In genomic region chr2:11654990-11655931, GRCm38 (mm10) we compare ENCODE assay signal across 19 mouse cellular contexts. TPM values are rescaled to one million over a fixed set of nuclear protein-coding genes. Genes with fewer than 3 reads are reported as not detected.
DNase-seq lines count a peak whose midpoint lies in the region; ATAC-seq and TF ChIP-seq lines count a peak whose summit lies in the region.
"Had no signal": no experiment of that assay in that cellular context is flagged by ENCODE, and none has a peak within 500 bp of the region (broad histone marks: within the 10 kb centered on the region; RNA-seq: fewer than 3 reads in every experiment).

No protein-coding gene starts in this region.

- peaks cover 42 to 85% of the 10 kb centered on the region in 2 experiments for H3K4me1 ChIP-seq in CH12.LX (ENCODE audit: control insufficient read depth in 1 of 2, insufficient read depth in 2 of 2)
- no peaks in the 10 kb centered on the region for H3K4me1 ChIP-seq in hindbrain, embryonic 12.5 days
- H3K4me1 ChIP-seq in cerebellum, adult 2 months (ENCODE audit: control insufficient read depth, insufficient read depth, low read length) = no peaks in the 10 kb centered on the region
- H3K4me1 ChIP-seq in forebrain, embryonic 15.5 days = no peaks in the 10 kb centered on the region
- H3K4me1 ChIP-seq: limb, embryonic 13.5 days; lung, embryonic 15.5 days had no signal

- no peak; the same call in 1 of the 2 replicates for TF ChIP-seq EP300 in CH12.LX (IDR thresholded peaks at IDR 0.05; ENCODE audit: low read length)

- H3K4me2 ChIP-seq in CH12.LX (ENCODE audit: insufficient read depth, low read depth, poor library complexity, severe bottlenecking) = peak overlapping the region; percentile 66
- H3K4me2 ChIP-seq in myocyte (ENCODE audit: low read depth) = peak overlapping the region; percentile 50
- H3K4me2 ChIP-seq in hindbrain, embryonic 12.5 days (replicated peaks) = no peak overlapping the region
- no peak overlapping the region for H3K4me2 ChIP-seq in forebrain, embryonic 15.5 days (replicated peaks)
- H3K4me2 ChIP-seq: limb, embryonic 13.5 days; lung, embryonic 15.5 days had no signal

- no peak for TF ChIP-seq POLR2A in CH12.LX (IDR thresholded peaks at IDR 0.05; ENCODE audit: low read depth, low read length)
- TF ChIP-seq POLR2A in myocyte (IDR thresholded peaks at IDR 0.05; ENCODE audit: insufficient read length, low read depth) = no peak
- TF ChIP-seq POLR2A in cerebellum, adult 2 months (IDR thresholded peaks at IDR 0.05; ENCODE audit: borderline replicate concordance, insufficient read depth, low read length) = no peak

- in situ Hi-C loops in CH12.LX (cut with MboI; ENCODE audit: low pct_ligation_motif_present, low pct_unique_long_range_greater_than_20kb, low sequenced_read_pairs) = no loop called here

- peak; percentile 67 for ATAC-seq in common myeloid progenitor, adult 5-6 weeks (replicated peaks; ENCODE audit: low read depth, poor library complexity, severe bottlenecking)
- no peak for ATAC-seq in hindbrain, embryonic 12.5 days (ENCODE audit: low FRiP score)
- ATAC-seq in forebrain, embryonic 15.5 days (replicated peaks) = no peak
- ATAC-seq: midbrain, embryonic 16.5 days had no signal

- dilution Hi-C loops in CH12.LX (cut with MboI; ENCODE audit: extremely low pct_ligation_motif_present, extremely low pct_unique_long_range_greater_than_20kb, low sequenced_read_pairs) = no loop called here

- peak overlapping the region; percentile 61 for H3K9ac ChIP-seq in CH12.LX (ENCODE audit: insufficient read depth, low read depth)
- no peak overlapping the region for H3K9ac ChIP-seq in hindbrain, embryonic 12.5 days
- H3K9ac ChIP-seq in forebrain, embryonic 15.5 days (replicated peaks) = no peak overlapping the region
- H3K9ac ChIP-seq: limb, embryonic 13.5 days; lung, embryonic 15.5 days had no signal

- H3K79me2 ChIP-seq in CH12.LX (replicated peaks; ENCODE audit: control insufficient read depth, extremely low read depth, insufficient read depth, poor library complexity, severe bottlenecking) = peaks cover 9% of the 10 kb centered on the region
- no peaks in the 10 kb centered on the region for H3K79me2 ChIP-seq in myocyte (ENCODE audit: control insufficient read depth, insufficient read depth)

- H3K9me3 ChIP-seq in CH12.LX (replicated peaks; ENCODE audit: low read length) = no peaks in the 10 kb centered on the region
- no peaks in the 10 kb centered on the region for H3K9me3 ChIP-seq in hindbrain, embryonic 12.5 days (replicated peaks)
- H3K9me3 ChIP-seq in forebrain, embryonic 15.5 days = no peaks in the 10 kb centered on the region
- H3K9me3 ChIP-seq: limb, embryonic 13.5 days; lung, embryonic 15.5 days had no signal

- 74% methylated on average over 9 of the region's 9 CpGs for WGBS in hindbrain, embryonic 12.5 days
- WGBS in cerebellum, adult 2 months = 57% methylated on average over 9 of the region's 9 CpGs
- 70% methylated on average over 9 of the region's 9 CpGs for WGBS in forebrain, embryonic 15.5 days

- peak; percentile 55 for DNase-seq in right cerebral cortex, adult 18-20 months
- DNase-seq in right cerebral cortex, postnatal 14 days = no peak
- DNase-seq in CH12.LX (ENCODE audit: extremely low read depth) = peak; percentile 85
- DNase-seq in cerebellum, adult 2 months = no peak
- DNase-seq: adrenal gland, postnatal 10 days; cerebellum, adult 9-10 months; kidney, adult 18-20 months had no signal

- TF ChIP-seq RAD21 in CH12.LX (IDR thresholded peaks at IDR 0.05; ENCODE audit: low read depth, low read length) = no peak

- no peak overlapping the region for H3K4me3 ChIP-seq in CH12.LX (replicated peaks in 1 of 3; ENCODE audit: low read depth in 2 of 3, low read length in 2 of 3, poor library complexity in 1 of 3)
- no peak overlapping the region for H3K4me3 ChIP-seq in myocyte
- no peak overlapping the region for H3K4me3 ChIP-seq in hindbrain, embryonic 12.5 days
- no peak overlapping the region for H3K4me3 ChIP-seq in cerebellum, adult 2 months (replicated peaks; ENCODE audit: insufficient read depth, low read depth, low read length)
- H3K4me3 ChIP-seq in forebrain, embryonic 15.5 days = no peak overlapping the region
- H3K4me3 ChIP-seq: erythroblast, embryonic 14.5 days; limb, embryonic 13.5 days; lung, embryonic 15.5 days had no signal

- no peak overlapping the region for H3ac ChIP-seq in myocyte (ENCODE audit: control insufficient read depth, insufficient read length)

- no peak for TF ChIP-seq CTCF in CH12.LX (conservative IDR thresholded peaks at IDR 0.05 in 1 of 2, IDR thresholded peaks at IDR 0.05 in 1 of 2; ENCODE audit: low read depth in 2 of 2, low read length in 2 of 2)
- TF ChIP-seq CTCF in cerebellum, adult 2 months (IDR thresholded peaks at IDR 0.05; ENCODE audit: borderline replicate concordance, insufficient read depth, low read depth, low read length) = no peak

- H3K27me3 ChIP-seq in CH12.LX (replicated peaks) (no peaks in the 10 kb centered on the region), myocyte (ENCODE audit: control insufficient read depth, insufficient read depth, insufficient read length) (no peaks in the 10 kb centered on the region)
- no peaks in the 10 kb centered on the region for H3K27me3 ChIP-seq in hindbrain, embryonic 12.5 days
- H3K27me3 ChIP-seq in cerebellum, adult 2 months (ENCODE audit: control insufficient read depth, insufficient read depth, low read length) = no peaks in the 10 kb centered on the region
- no peaks in the 10 kb centered on the region for H3K27me3 ChIP-seq in forebrain, embryonic 15.5 days
- H3K27me3 ChIP-seq: limb, embryonic 13.5 days; lung, embryonic 15.5 days had no signal

- H3K36me3 ChIP-seq in CH12.LX (replicated peaks in 1 of 2; ENCODE audit: control insufficient read depth in 1 of 2, insufficient read depth in 1 of 2, low read length in 1 of 2) (peaks cover 0 to 2% of the 10 kb centered on the region in 2 experiments), myocyte (ENCODE audit: control insufficient read depth, insufficient read depth) (no peaks in the 10 kb centered on the region)
- H3K36me3 ChIP-seq in hindbrain, embryonic 12.5 days = no peaks in the 10 kb centered on the region
- no peaks in the 10 kb centered on the region for H3K36me3 ChIP-seq in forebrain, embryonic 15.5 days
- H3K36me3 ChIP-seq: limb, embryonic 13.5 days; lung, embryonic 15.5 days had no signal

- peak overlapping the region; percentile 92 for H3K27ac ChIP-seq in CH12.LX (ENCODE audit: insufficient read depth, low read depth)
- H3K27ac ChIP-seq in hindbrain, embryonic 12.5 days = no peak overlapping the region
- H3K27ac ChIP-seq in cerebellum, adult 2 months (ENCODE audit: insufficient read depth, low read length) = no peak overlapping the region
- no peak overlapping the region for H3K27ac ChIP-seq in forebrain, embryonic 15.5 days (replicated peaks)
- H3K27ac ChIP-seq: limb, embryonic 13.5 days; lung, embryonic 15.5 days had no signal

TF ChIP-seq in CH12.LX, 34 proteins besides CTCF, POLR2A, EP300 and RAD21 (continues in another document):
- TF ChIP-seq CHD2 (IDR thresholded peaks at IDR 0.05; ENCODE audit: low read length) (no peak), JUND (conservative IDR thresholded peaks at IDR 0.05; ENCODE audit: low read depth, low read length) (peak; percentile 48; the same call in 1 of the 2 replicates), PAX5 (IDR thresholded peaks at IDR 0.05; ENCODE audit: low read length) (no peak), UBTF (IDR thresholded peaks at IDR 0.05; ENCODE audit: low read depth, low read length) (no peak)

TF ChIP-seq in myocyte, 11 proteins besides CTCF, POLR2A, EP300 and RAD21:
- TF ChIP-seq CEBPB (IDR thresholded peaks at IDR 0.05; ENCODE audit: insufficient read depth, poor library complexity, severe bottlenecking) = no peak
- no peak for TF ChIP-seq REST (IDR thresholded peaks at IDR 0.05; ENCODE audit: insufficient read depth, insufficient read length)
- TF ChIP-seq SRF (IDR thresholded peaks at IDR 0.05; ENCODE audit: control insufficient read depth, insufficient read length, low read depth) = no peak
- TF ChIP-seq TCF12 (IDR thresholded peaks at IDR 0.05; ENCODE audit: insufficient read depth, poor library complexity, severe bottlenecking) = no peak

RNA-seq across cellular contexts. Expression of gene Il2ra, which starts 12.7 kb away (rescaled TPM):
- 5.5 and 6.0 TPM in 2 replicates for total RNA-seq in CH12.LX (2012; rRNA removed)
- 4.8 and 6.3 TPM in 2 replicates for total RNA-seq in CH12.LX (2014; rRNA removed)
- 8.7 and 8.8 TPM in 2 replicates for polyA plus RNA-seq in CH12.LX (2012; ENCODE audit: insufficient read length, low read depth)
- total RNA-seq in common myeloid progenitor, adult 5-6 weeks (2017) = not detected in 2 replicates
- polyA plus RNA-seq in myocyte (2012; fragmentation: generic; extraction: Trizol) = not detected
- not detected in 2 replicates for polyA plus RNA-seq in hindbrain, embryonic 12.5 days (2016; fragmentation: Nextera tagmentation; extraction: Ambion mirVana)
- polyA plus RNA-seq in cerebellum, adult 2 months (2012; rRNA removed) = 0.22 and 0.28 TPM in 2 replicates
- not detected in 2 replicates for polyA plus RNA-seq in forebrain, embryonic 15.5 days (2015; fragmentation: Nextera tagmentation; extraction: Ambion mirVana)
- total RNA-seq: MEL had no signal
- polyA plus RNA-seq: limb, embryonic 13.5 days had no signal

RNA-seq across cellular contexts. Expression of gene Gm17490, which starts 29.2 kb away (rescaled TPM):
- total RNA-seq in CH12.LX (2012; rRNA removed) = not detected in 2 replicates
- total RNA-seq in CH12.LX (2014; rRNA removed) = not detected in 2 replicates
- polyA plus RNA-seq in CH12.LX (2012; ENCODE audit: insufficient read length, low read depth) = not detected in 2 replicates
- not detected in 2 replicates for total RNA-seq in common myeloid progenitor, adult 5-6 weeks (2017)
- polyA plus RNA-seq in myocyte (2012; fragmentation: generic; extraction: Trizol) = not detected
- polyA plus RNA-seq in hindbrain, embryonic 12.5 days (2016; fragmentation: Nextera tagmentation; extraction: Ambion mirVana) = not detected in 2 replicates
- not detected in 2 replicates for polyA plus RNA-seq in cerebellum, adult 2 months (2012; rRNA removed)
- not detected in 2 replicates for polyA plus RNA-seq in forebrain, embryonic 15.5 days (2015; fragmentation: Nextera tagmentation; extraction: Ambion mirVana)
- total RNA-seq: adrenal gland, postnatal 10 days; heart, postnatal 14 days; layer of hippocampus, adult 8-10 months; MEL had no signal
- polyA plus RNA-seq: erythroblast, embryonic 14.5 days; gonadal fat pad, adult 2 months; limb, embryonic 13.5 days; lung, embryonic 15.5 days; midbrain, embryonic 16.5 days had no signal

RNA-seq across cellular contexts. Expression of gene Il15ra, which starts 49.8 kb away (rescaled TPM):
- 14.4 and 15.1 TPM in 2 replicates for total RNA-seq in CH12.LX (2012; rRNA removed)
- total RNA-seq in CH12.LX (2014; rRNA removed) = 12.6 and 14.0 TPM in 2 replicates
- 16.6 and 19.4 TPM in 2 replicates for polyA plus RNA-seq in CH12.LX (2012; ENCODE audit: insufficient read length, low read depth)
- total RNA-seq in common myeloid progenitor, adult 5-6 weeks (2017) = 7.6 and 20.8 TPM in 2 replicates
- 0.22 TPM for polyA plus RNA-seq in myocyte (2012; fragmentation: generic; extraction: Trizol)
- polyA plus RNA-seq in hindbrain, embryonic 12.5 days (2016; fragmentation: Nextera tagmentation; extraction: Ambion mirVana) = 0.68 and 0.74 TPM in 2 replicates
- polyA plus RNA-seq in cerebellum, adult 2 months (2012; rRNA removed) = 11.1 and 16.5 TPM in 2 replicates
- polyA plus RNA-seq in forebrain, embryonic 15.5 days (2015; fragmentation: Nextera tagmentation; extraction: Ambion mirVana) = 0.74 and 0.86 TPM in 2 replicates
- polyA plus RNA-seq: erythroblast, embryonic 14.5 days had no signal

RNA-seq across cellular contexts. Expression of gene Rbm17, which starts 51.3 kb away (rescaled TPM):
- total RNA-seq in CH12.LX (2012; rRNA removed) = 199 and 248 TPM in 2 replicates
- total RNA-seq in CH12.LX (2014; rRNA removed) = 239 and 244 TPM in 2 replicates
- 344 and 405 TPM in 2 replicates for polyA plus RNA-seq in CH12.LX (2012; ENCODE audit: insufficient read length, low read depth)
- total RNA-seq in common myeloid progenitor, adult 5-6 weeks (2017) = 153 and 213 TPM in 2 replicates
- 86.4 TPM for polyA plus RNA-seq in myocyte (2012; fragmentation: generic; extraction: Trizol)
- polyA plus RNA-seq in hindbrain, embryonic 12.5 days (2016; fragmentation: Nextera tagmentation; extraction: Ambion mirVana) = 162 and 166 TPM in 2 replicates
- 136 and 137 TPM in 2 replicates for polyA plus RNA-seq in cerebellum, adult 2 months (2012; rRNA removed)
- polyA plus RNA-seq in forebrain, embryonic 15.5 days (2015; fragmentation: Nextera tagmentation; extraction: Ambion mirVana) = 139 and 140 TPM in 2 replicates

Comparison
In these comparisons a context has a peak if more than half of its experiments do, and no peak if none do; other contexts are left out.
1. DNase-seq: peak in right cerebral cortex, adult 18-20 months (single experiment) and CH12.LX (single experiment); none in right cerebral cortex, postnatal 14 days (single experiment) and cerebellum, adult 2 months (0 of 2).
2. H3K4me2 ChIP-seq: peak in CH12.LX (single experiment) and myocyte (single experiment); none in hindbrain, embryonic 12.5 days (single experiment) and forebrain, embryonic 15.5 days (single experiment).